Mouse (Mus musculus): Measurements from ENCODE around the gene Rexo2. TPM values are rescaled to one million over a fixed set of nuclear protein-coding genes. Genes with fewer than 3 reads are reported as not detected.

The Rexo2 gene
- polyA plus RNA-seq (2012): 355 and 483 TPM in 2 replicates

DNA sequence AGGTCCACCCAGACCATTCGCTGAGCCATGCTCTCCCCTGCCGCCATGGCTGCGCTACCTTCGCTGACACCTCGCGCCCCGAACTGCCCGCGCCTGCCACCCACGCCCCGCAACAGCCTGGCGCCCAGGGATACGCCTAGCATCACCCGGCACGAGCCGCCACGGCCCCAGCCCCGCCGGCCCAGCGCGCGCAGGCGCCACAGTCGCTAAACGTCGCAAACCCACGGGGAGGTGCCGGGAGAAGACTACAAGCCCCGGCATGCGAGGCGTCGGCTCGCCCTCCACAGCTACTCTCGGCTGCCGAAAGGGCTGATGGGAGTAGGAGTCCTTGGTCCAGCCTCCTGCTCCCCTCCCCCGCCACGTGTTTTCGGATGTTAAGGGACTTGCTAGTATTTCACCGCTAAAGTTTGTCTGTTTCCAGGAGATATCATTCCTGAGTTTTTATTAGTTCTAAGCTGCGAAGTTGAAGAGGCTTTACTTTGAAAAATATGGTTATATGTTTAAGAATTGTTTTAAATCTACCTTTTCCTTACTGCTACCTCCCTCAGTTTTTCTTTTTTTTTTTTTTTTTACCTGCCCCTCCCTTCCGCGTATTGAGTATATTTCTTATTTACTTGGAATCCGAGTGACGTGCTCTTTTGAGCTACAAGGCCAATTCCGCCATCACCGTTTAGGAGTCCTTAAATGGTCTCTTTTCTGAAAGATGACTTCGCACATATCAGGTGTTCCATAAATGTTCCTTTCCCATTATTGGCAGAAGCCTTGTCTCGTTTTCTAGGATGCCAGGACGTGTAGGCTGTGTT, at the start of gene Rexo2:
Rexo2 (minus strand) TSS at position 213 of the 803 bp plus-strand sequence.
- no peak for TF ChIP-seq GATA1 (IDR thresholded peaks at IDR 0.05; ENCODE audit: low read length)

DNA sequence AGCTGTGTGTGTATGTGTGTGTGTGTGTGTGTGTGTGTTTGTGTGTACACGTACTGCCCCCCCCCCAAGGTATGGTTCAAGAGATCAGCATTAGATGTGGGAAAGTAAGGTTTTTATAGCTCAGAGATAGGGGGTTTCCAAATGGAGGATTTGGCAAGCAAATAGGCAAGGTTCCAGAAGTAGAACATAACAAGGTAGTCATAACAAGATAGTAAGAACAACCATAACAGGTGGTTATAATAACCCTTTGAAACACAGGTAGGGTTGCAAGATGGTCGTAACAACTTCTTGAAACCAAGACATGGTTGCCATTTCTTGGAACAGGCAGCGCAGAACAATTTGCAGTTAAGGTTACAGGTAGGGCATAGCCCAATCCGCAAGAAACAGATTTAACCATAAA, 46.1 kb upstream of the Rexo2 start:
- TF ChIP-seq GATA1 (IDR thresholded peaks at IDR 0.05; ENCODE audit: low read length): no peak

DNA sequence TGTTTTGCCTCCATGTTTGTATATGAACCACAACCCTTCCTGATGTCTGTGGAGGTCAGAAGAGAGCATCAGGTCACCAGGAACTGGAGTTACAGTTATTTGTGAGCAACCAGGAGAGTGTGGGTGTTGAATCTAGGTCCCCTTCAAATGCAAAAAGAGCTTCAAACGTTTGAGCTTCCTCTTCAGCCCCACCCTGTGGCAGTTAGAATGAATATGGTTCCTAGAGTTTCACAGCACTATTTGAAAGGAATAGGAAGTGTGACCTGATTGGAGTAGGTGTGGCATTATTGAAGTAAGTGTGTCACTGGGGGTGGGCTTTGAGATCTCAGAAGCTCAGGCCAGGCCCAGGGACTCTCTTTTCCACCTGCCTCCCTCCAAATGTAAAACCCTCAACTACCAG, 45.1 kb upstream of the Rexo2 start:
- TF ChIP-seq GATA1 (IDR thresholded peaks at IDR 0.05; ENCODE audit: low read length): no peak

DNA sequence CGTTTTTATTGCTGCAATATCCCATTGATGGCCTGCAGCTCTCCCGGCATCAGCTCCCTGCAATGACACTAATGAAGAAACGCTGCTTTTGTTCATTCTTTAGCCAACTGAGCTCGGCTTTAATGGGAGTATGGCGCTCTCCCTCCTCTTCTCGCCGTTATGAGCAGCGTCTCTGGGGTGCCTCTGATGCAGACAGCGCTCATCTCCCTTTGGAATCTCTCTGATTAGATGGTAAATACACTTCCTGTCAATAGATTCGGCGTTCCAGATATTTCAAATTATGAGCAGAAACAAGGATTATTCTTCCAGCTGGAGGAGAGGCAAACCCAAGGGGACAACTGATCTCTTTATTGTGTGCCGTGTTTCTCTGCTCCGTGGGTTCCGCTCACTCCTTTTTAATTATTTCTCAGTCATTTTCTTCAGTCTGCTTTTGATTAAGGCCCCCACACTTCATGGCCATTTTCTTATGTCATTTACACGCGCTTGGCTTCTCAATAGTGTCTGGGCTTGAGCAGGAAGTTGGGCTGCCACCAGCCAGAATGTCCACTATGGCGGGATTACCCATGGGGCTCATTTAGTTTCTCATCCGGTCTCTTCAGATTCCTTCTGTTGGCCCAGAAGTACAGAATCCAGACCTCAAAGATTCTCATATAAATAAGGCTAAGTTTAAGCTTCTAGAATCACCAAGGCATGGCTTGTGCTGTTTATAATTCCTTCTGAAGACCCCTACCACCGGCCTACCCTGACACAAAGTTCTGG, 37.1 kb upstream of the Rexo2 start:
- no peak for TF ChIP-seq GATA1 (IDR thresholded peaks at IDR 0.05; ENCODE audit: low read length)

DNA sequence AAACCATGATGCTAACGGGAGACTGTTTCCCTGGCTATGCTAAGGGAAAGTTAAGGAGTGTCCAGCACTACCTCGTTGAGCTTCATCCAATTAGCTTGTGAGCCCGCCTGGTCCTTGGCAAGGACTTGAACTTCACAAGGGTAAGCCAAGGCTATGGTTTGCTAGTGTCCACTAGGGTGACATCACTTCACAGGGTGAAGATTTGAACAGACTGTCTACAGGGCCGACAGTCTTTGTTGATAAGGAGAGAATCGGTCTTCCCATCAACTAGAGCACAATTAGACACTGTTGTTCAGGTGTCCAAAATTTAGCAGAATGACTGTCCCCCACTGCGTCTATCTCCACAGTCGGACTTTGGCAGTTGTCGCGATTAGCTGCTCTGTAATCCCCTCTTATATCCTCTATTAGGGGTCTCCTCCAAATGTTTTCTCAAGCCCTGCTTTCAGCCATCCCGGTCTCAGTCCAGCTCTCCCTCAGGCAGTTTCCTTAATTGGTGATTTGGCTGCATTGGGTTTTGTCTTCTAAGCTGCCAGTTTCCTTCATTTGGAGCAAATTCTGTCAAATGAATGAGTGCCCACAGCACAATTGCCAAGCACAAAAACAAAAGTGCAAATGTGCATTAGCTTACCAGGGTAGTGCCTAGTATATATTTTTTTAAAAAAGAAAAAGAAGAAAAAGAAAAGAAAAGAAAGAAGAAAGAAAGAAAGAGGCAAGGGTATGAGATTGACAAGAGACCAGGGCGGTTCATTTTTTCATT, 36.4 kb upstream of the Rexo2 start:
- no peak for TF ChIP-seq GATA1 (IDR thresholded peaks at IDR 0.05; ENCODE audit: low read length)

DNA sequence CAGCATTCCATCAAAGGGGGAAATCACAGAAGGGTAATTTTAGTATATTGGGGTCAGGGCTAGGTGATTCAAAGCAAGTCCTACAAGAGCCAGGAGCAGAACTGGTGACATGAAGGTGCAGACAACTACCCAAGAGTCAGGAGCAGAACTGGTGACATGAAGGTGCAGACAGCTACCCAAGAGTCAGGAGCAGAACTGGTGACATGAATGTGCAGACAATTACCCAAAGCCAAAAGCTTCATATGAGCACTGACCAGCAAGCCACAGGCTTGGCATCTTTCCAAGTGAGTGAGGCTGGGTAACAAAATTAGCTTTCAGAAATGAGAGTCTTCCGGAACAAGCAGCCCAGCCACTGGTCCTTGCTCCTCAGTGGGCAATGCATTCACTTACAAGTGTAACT, 34.9 kb upstream of the Rexo2 start:
- TF ChIP-seq GATA1 (IDR thresholded peaks at IDR 0.05; ENCODE audit: low read length): no peak

DNA sequence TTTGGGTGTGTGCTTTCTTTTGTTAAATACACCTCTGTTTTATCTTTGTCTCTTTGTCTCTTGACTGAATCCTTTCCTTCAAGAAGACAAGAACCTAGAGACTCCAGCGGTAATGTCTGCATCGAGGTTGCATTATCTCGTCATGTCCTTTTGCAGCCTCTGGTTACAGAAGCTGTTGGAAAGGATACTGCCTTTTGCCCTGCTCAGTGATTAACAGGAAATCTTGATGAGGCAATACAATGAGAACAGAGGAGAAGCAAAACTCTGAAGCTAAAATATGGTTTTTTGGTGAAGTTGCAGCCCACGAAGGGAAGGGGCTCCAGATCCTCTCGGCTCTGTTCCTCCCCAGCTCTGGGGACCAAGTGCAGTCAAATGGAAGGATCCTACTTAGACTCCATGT, 29.7 kb upstream of the Rexo2 start:
- no peak for TF ChIP-seq GATA1 (IDR thresholded peaks at IDR 0.05; ENCODE audit: low read length)

DNA sequence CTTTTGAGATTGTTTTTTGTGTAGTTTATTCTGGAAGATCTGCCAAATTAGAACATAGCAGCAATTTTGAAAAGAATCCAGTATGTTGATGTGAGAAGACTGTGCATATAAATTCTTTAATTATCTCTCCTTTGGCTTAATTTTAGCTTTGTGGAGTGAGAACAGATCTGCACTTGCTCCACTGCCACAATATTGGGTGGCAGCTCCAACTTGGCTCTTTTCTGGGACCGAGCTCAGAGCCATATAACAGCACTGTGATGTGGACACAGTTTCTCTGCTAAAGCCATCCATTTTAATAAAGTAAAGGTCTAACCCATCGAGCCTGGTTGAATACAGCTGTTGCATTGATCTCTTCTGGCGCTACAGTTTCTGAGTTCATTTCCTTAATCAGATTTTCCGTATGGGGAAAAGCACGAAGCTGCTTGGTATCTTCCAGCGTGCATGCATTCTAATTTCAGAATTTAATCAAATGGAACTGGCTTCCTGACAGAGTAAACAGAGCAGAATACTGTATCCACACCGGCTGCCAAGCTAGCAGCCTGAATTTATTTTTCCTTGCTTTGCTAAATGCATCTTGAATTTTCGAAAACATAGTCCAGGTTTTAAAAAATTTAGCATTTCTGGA, 24.4 kb upstream of the Rexo2 start:
- TF ChIP-seq GATA1 (IDR thresholded peaks at IDR 0.05; ENCODE audit: low read length): no peak

DNA sequence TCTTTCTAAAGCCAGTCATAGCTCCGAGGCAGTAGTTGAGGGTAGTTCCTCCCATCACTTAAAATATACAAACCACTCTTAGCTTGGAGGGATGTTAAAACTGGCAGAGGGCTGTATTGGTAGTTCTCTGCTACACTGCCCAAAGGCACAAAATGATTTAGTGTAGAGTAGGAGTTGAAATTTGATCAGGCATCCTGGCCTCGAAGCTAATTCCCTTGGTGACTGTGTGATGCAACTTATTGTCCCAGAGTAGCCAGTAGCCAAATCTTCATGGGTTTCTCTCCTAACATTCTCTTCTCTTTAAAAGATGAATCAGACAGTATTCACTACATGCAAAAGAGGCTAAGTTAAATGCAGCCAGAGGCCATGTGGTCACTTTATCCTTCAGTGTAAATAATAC, 22.6 kb upstream of the Rexo2 start:
- TF ChIP-seq GATA1 (IDR thresholded peaks at IDR 0.05; ENCODE audit: low read length): no peak

DNA sequence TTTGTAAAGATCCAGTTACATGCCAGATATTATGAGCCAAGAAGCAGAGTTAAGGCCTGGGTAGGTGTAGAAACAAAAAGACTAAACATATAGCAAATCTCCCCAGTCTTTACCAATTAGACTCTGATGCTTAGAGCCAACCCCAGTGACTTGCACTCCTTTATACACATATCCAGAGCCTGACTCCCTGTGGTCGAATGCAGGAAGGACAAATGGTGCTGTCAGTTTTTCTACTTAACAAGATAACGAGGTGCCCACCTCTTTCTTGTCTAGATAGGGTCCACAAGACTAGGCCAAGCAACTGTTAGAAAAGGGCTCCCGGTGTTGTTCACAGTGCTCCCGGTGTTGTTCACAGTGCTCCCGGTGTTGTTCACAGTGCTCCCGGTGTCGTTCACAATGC, 20.8 kb upstream of the Rexo2 start:
- TF ChIP-seq GATA1 (IDR thresholded peaks at IDR 0.05; ENCODE audit: low read length): no peak

DNA sequence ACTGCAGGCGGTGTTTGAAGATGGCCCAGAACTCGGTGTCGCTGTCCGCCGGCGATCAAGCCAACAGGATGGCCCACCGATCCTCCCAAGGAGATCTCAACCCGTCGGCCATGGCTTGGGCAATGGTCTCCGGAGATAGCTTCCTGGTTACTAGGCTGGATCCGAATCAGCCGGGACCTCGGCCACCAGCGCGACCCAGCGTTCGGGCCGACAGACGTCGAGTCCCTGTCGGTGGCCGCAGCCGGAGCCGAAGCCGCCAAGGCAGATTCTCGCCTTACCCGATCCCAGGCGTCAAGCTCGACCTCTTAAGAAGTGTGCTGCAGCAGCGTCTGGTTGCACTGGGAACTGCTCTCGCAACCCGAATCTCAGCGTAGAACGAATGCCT, 15.1 kb upstream of the Rexo2 start:
- no peak for TF ChIP-seq GATA1 (IDR thresholded peaks at IDR 0.05; ENCODE audit: low read length)

DNA sequence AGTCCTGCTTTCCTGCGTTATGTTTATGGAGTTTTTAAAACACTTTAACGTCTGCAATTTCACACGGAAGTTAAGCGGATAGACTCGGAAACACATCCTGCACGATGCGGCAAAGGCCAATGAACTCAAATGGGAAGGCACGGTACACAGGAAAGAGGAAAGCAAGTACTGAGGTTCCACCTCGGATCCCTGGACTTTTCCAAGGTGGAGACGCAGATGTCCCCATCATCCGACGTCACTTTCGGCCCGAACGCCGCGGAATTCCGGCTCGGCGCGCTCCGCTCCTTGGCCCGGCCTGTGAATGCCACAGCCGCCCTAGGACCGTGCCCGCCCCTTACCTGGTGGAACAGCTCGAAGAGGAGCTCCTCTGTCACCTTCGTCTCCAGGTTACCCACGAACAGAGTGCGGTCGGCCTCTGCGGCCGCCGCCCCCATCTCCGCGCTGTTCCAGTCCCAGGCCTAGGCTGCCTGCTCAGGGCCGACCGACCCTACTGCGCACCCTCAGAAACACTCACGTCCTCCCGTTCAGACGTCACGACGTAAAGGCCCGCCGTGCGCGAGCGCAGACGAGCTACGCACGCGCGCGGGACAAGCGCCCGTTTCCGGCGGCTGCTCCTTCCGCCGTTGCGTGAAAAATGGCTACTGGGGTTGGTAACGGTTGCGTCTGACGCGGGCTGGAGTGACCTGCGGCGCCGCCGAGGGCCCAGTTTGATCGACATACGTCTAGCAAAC, 14.6 kb upstream of the Rexo2 start, which contains the start of the genes Rbm7 and Gm5617:
Rbm7 (minus strand) TSS at position 483 of the 731 bp plus-strand sequence.
Gm5617 (plus strand) TSS at position 626 of the 731 bp plus-strand sequence.
- no peak for TF ChIP-seq GATA1 (IDR thresholded peaks at IDR 0.05; ENCODE audit: low read length)

DNA sequence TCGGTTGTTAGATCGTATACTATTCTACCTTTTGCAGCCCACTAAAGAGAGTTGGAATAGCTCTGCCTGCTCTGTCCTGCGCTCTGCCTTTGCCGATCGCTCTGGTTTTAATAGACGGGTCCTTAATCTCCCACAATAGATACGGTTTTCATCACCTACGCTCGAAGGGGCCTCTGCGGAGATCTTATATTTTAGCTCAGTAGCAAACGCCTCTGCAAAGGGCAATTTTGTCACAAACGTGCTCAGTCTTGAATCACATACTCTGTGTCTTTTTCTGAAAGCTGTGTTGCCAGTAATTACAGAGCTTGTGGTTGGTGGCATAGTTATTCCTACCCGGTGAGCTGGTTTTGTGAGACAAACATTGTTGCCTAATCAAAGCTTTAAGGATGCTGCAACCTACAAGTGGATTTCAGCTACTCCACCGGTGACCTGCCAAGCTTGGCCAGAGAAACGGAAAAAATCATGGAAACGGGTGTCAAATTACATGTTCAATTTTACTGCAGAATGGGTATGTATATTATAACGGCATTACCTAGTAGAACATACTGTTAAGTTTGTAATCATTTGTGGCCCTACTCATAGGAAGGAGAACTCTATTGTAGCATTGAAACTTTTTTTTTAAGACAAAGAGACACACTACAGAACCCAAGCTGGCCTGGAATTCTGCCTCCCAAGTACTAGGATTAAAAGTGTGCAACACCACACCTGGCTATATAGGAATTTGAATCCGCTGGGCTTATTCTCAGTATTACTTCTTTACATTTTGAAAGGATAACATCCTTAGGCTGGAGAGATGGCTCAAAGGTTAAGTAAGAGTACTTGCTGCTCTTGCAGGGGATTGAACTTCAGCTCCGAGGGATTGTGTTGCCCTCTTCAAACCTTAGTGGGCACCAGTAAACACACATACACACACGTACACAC, 1.1 kb upstream of the Rexo2 start:
- TF ChIP-seq GATA1 (IDR thresholded peaks at IDR 0.05; ENCODE audit: low read length): no peak

Measured in G1E-ER4 (cell line).